Mouse (Mus musculus) heart, postnatal 0 days (tissue): ENCODE measurements around the gene Ramp3. TPM values are rescaled to one million over a fixed set of nuclear protein-coding genes. Genes with fewer than 3 reads are reported as not detected.

ENCODE experiments used
- ATAC-seq: fragments of 200-750 bp; cut with Nextera tagmentation; 2 replicates; pipeline ENCODE4 v1.8.0; 2017; ENCODE audit warnings: low read depth, moderate number of reproducible peaks, moderate library complexity; ENCODE audit not compliant: insufficient read depth
- DNase-seq: peaks from one replicate; pipeline ENCODE4 v3.0.0-alpha.2; 2016; ENCODE audit warnings: low spot score
- H3K27ac ChIP-seq: fragments of 300-500 bp; sonication (generic); 2 replicates; pipeline ENCODE4 v1.5.1; 2014; ENCODE audit warnings: low read depth, mild to moderate bottlenecking
- H3K27me3 ChIP-seq: fragments of 300-500 bp; sonication (generic); 2 replicates; pipeline ENCODE4 v1.6.1; 2014; ENCODE audit warnings: low read length, mixed read lengths; ENCODE audit not compliant: control insufficient read depth, insufficient read depth
- H3K36me3 ChIP-seq: fragments of 300-500 bp; sonication (generic); replicated peaks from 2 replicates; pipeline ENCODE4 v1.6.1; 2014; ENCODE audit warnings: low read length, mixed read lengths; ENCODE audit not compliant: control insufficient read depth, insufficient read depth
- H3K4me1 ChIP-seq: fragments of 300-500 bp; sonication (generic); 2 replicates; pipeline ENCODE4 v1.6.1; 2014; ENCODE audit warnings: antibody characterized with exemption; ENCODE audit not compliant: control insufficient read depth, insufficient read depth
- H3K4me2 ChIP-seq: fragments of 300-500 bp; sonication (generic); 2 replicates; pipeline ENCODE4 v1.6.1; 2014; ENCODE audit warnings: low read depth, mild to moderate bottlenecking, low read length, moderate library complexity
- H3K4me3 ChIP-seq: fragments of 300-500 bp; sonication (generic); 2 replicates; pipeline ENCODE4 v1.5.1; 2014; ENCODE audit warnings: low read depth, low read length
- H3K9ac ChIP-seq: fragments of 300-500 bp; sonication (generic); replicated peaks from 2 replicates; pipeline ENCODE4 v1.6.1; 2014; ENCODE audit warnings: low read depth, low read length, mixed read lengths
- H3K9me3 ChIP-seq: fragments of 300-500 bp; sonication (generic); replicated peaks from 2 replicates; pipeline ENCODE4 v1.6.1; 2016; ENCODE audit warnings: low read length; ENCODE audit not compliant: control insufficient read depth
- CTCF ChIP-seq: IDR thresholded peaks from 2 replicates; pipeline ENCODE4 v1.5.1; 2016; ENCODE audit warnings: antibody characterized with exemption, control low read depth, low read depth
- EP300 ChIP-seq: IDR thresholded peaks from 2 replicates; pipeline ENCODE4 v1.6.1; 2016; ENCODE audit warnings: antibody characterized with exemption, low read depth
- WGBS: fragments of 180-500 bp; shearing (Covaris S2); extraction: QIAGEN DNeasy Blood & Tissue Kit; methylation state at CpG from one replicate; pipeline ENCODE4 v1.1.7; 2014; 5-methylcytosine and 5-hydroxymethylcytosine counted together
- polyA plus RNA-seq: library from polyadenylated mRNA; unstranded; fragments of >200 nt; fragmentation: Nextera tagmentation; extraction: Ambion mirVana; gene quantifications from 2 replicates; pipeline ENCODE4 v1.2.1, GENCODE M21; 2015
- total RNA-seq: library from RNA; depleted of rRNA; stranded (reverse); fragments of >200 nt; gene quantifications from 2 replicates; pipeline ENCODE4 v1.2.3, GENCODE M21; 2014; ENCODE audit warnings: low replicate concordance

The Ramp3 gene
- total and polyA plus RNA-seq, 2 experiments from 2014 or later: 5.0 to 16.9 TPM

DNA sequence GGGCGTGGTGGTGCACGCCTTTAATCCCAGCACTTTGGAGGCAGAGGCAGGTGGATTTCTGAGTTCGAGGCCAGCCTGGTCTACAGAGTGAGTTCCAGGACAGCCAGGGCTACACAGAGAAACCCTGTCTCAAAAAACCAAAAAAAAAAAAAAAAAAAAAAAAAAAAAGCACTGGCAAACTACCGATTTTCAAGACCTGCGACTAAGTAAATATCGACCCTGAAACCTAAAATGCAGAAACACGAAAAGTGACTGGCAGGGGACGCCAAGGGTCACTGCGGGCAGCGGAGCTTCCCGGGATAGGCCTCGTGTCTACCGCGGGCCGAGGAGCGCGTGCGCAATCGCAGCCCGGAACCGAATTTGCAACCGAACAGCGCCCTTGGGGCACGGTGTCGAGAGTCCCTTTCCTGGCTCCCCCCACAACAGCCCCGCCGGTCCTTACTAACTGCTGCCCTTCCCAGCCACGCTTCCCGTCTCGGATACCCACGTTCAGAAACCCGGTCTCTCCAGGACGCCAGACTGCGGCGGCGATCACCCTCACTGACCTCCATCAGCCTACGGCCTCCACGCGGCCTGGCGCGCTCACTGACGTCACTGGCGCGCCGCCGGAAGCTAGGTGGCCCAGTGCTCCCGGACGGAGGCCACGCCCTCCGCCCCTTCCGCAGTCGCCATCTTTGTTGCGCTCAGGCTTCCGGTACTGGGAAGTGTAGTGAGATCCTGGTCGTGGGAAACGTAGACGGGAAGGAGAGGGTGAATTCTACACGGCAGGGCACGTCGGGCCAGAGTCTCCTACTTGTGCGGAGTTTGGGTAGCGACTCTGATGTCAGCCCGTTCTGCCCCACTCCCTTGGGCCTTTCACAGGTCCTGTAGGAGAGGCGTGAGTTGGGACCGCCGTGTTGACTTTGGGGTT, 32.6 kb upstream of the Ramp3 start, which contains the start of gene Tbrg4:
Tbrg4 (minus strand) TSS at position 590 of the 910 bp plus-strand sequence.
- H3K9ac ChIP-seq: peak within 1 kb of the TSS; percentile 84
- TF ChIP-seq CTCF (no peak), EP300 (peak; percentile 90)
- peaks cover 41% of the 10 kb centered on the region for H3K36me3 ChIP-seq
- peak within 1 kb of the TSS; percentile 84 for H3K4me3 ChIP-seq
- H3K27me3 ChIP-seq: no peaks in the 10 kb centered on the region
- no peaks in the 10 kb centered on the region for H3K9me3 ChIP-seq
- peak within 1 kb of the TSS; percentile 96 for H3K27ac ChIP-seq
- peaks cover 24% of the 10 kb centered on the region for H3K4me1 ChIP-seq
- peak; percentile 93 for ATAC-seq
- H3K4me2 ChIP-seq: peak within 1 kb of the TSS; percentile 91
- under 1% methylated on average over 65 of the region's 66 CpGs for WGBS
- DNase-seq: peak; percentile 94

DNA sequence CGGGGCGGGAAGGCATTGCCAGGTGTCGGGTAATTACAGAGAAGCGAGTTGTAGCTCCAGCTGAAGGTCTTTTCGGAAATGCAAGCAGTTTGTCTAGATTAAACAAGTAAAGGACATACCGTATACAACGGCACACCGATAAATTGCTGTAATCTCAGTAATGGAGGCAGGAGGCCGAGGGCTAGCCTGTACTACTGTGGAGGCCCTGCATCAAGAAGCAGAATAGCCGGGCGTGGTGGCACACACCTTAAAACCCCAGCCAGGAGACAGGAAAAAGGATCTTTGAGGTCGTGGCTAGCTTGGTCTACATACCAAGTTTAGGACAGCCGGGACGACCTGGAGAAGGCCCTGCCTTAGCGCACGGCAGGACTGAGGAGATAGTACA, 31.9 kb upstream of the Ramp3 start:
- Histone ChIP-seq H3K4me2 (peak overlapping the region; percentile 91), H3K36me3 (peaks cover 35% of the 10 kb centered on the region), H3K4me1 (peaks cover 24% of the 10 kb centered on the region), H3K9me3 (no peaks in the 10 kb centered on the region), H3K4me3 (peak overlapping the region; percentile 84), H3K27ac (peak overlapping the region; percentile 96), H3K9ac (peak overlapping the region; percentile 84), H3K27me3 (no peaks in the 10 kb centered on the region)
- no peak for ATAC-seq
- WGBS: 11% methylated on average over 16 of the region's 16 CpGs
- TF ChIP-seq EP300 (no peak), CTCF (no peak)
- no peak for DNase-seq

DNA sequence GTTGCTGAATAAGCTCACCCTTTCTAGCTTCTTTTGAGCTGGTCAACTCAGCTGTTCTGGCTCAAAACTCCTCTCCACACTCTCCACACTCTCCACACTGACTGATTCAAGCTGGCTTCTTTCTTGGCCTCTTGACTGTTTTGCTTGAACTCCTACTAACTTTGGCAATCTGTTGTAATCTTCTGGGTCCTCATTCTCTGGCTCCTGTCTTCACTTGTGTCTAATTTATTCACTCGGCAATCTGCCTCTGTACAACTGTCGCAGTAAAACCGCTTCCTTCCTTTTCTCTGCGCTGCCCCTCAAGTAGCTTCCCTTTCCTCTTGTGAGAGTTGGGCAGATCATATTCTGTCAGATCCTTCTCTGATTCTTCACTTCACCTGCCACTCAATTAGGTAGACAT, 30.6 kb upstream of the Ramp3 start:
- Histone ChIP-seq H3K36me3 (peaks cover 21% of the 10 kb centered on the region), H3K27me3 (no peaks in the 10 kb centered on the region), H3K9me3 (no peaks in the 10 kb centered on the region), H3K9ac (no peak overlapping the region), H3K4me2 (no peak overlapping the region), H3K27ac (peak overlapping the region; percentile 26; the same call in 1 of the 2 replicates), H3K4me1 (peaks cover 24% of the 10 kb centered on the region), H3K4me3 (no peak overlapping the region)
- 71% methylated on average over 4 of the region's 4 CpGs for WGBS
- no peak for DNase-seq
- TF ChIP-seq EP300 (no peak), CTCF (no peak)
- ATAC-seq: no peak

DNA sequence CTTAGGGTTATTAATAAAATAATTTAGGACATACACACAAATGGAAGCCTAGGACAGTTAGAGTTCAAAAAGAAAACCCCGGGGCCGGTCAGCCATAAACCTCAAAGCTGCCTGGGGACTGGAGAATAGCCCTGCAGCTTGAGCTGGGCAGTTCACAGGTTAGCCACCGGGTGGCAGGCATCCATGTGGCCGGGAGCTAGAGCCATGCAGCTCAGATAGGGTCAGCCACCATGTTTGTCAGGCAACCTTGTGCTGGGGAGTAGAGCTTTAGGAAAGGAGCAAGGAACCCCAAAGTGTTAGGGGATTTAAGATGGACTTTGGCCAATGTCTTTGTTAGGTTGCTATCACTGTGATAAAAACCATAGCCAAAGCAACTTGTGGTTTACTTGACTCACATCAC, 29.8 kb upstream of the Ramp3 start:
- Histone ChIP-seq H3K4me3 (no peak overlapping the region), H3K9me3 (no peaks in the 10 kb centered on the region), H3K27me3 (no peaks in the 10 kb centered on the region), H3K4me1 (peaks cover 24% of the 10 kb centered on the region), H3K36me3 (peaks cover 13% of the 10 kb centered on the region), H3K27ac (no peak overlapping the region), H3K4me2 (no peak overlapping the region), H3K9ac (no peak overlapping the region)
- DNase-seq (peak; percentile 44), ATAC-seq (no peak)
- 22% methylated on average over 4 of the region's 4 CpGs for WGBS
- no peak for TF ChIP-seq EP300
- TF ChIP-seq CTCF: peak; percentile 58

DNA sequence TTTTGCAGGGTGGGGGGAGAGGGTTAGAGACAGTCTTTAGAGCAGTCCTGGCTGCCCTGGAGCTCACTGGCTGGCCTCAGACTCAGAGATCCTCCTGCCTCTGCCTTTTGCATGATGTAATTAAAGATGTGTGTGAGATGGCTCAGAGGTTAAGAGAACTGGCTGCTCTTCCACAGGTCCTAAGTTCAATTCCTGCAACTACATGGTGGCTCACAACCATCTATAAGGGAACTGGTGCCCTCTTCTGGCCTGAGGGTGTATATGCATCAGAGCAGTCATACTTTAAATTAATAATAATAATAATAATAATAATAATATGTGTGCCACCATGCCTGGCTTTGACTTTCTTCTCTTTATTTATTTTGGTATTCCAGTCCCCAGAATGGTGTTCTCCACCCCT, 28.7 kb upstream of the Ramp3 start:
- peaks cover 2% of the 10 kb centered on the region; the same call in 1 of the 2 replicates for H3K36me3 ChIP-seq
- no peak overlapping the region for H3K4me3 ChIP-seq
- peaks cover 14% of the 10 kb centered on the region for H3K4me1 ChIP-seq
- no peak for ATAC-seq
- no peak overlapping the region for H3K9ac ChIP-seq
- no peak overlapping the region for H3K27ac ChIP-seq
- TF ChIP-seq EP300: no peak
- peak; percentile 51 for TF ChIP-seq CTCF
- H3K4me2 ChIP-seq: no peak overlapping the region
- no peak for DNase-seq
- no peaks in the 10 kb centered on the region for H3K9me3 ChIP-seq
- no peaks in the 10 kb centered on the region for H3K27me3 ChIP-seq
